8 mouse cellular contexts compared by ENCODE assay signal in genomic region chr7:87110312-87110984, GRCm38 (mm10).
DNase-seq lines count a peak whose midpoint lies in the region; ATAC-seq lines count a peak whose summit lies in the region.

No protein-coding gene starts in this region.

- H3K4me3 ChIP-seq in intestine, embryonic 14.5 days (ENCODE audit: low read depth, low read length) = no peak overlapping the region
- H3K4me3 ChIP-seq in intestine, embryonic 15.5 days (replicated peaks) = no peak overlapping the region
- H3K4me3 ChIP-seq in embryonic facial prominence, embryonic 15.5 days (replicated peaks) = 0 out of 2 replicates have a peak overlapping the region, but pooled peaks have one; percentile 7
- no peak overlapping the region for H3K4me3 ChIP-seq in neural tube, embryonic 12.5 days

- no peak overlapping the region for H3K9ac ChIP-seq in intestine, embryonic 14.5 days (ENCODE audit: low read length)
- no peak overlapping the region for H3K9ac ChIP-seq in intestine, embryonic 15.5 days
- H3K9ac ChIP-seq in embryonic facial prominence, embryonic 15.5 days = no peak overlapping the region
- no peak overlapping the region for H3K9ac ChIP-seq in neural tube, embryonic 12.5 days

- H3K27ac ChIP-seq in intestine, embryonic 14.5 days (ENCODE audit: low read depth) = no peak overlapping the region
- no peak overlapping the region for H3K27ac ChIP-seq in intestine, embryonic 15.5 days
- no peak overlapping the region for H3K27ac ChIP-seq in embryonic facial prominence, embryonic 15.5 days (replicated peaks)
- no peak overlapping the region for H3K27ac ChIP-seq in neural tube, embryonic 12.5 days

- H3K27me3 ChIP-seq in intestine, embryonic 14.5 days (replicated peaks; ENCODE audit: control insufficient read depth, insufficient read depth, low read length) = no peaks in the 10 kb centered on the region
- no peaks in the 10 kb centered on the region for H3K27me3 ChIP-seq in intestine, embryonic 15.5 days (replicated peaks)
- H3K27me3 ChIP-seq in embryonic facial prominence, embryonic 15.5 days = no peaks in the 10 kb centered on the region
- H3K27me3 ChIP-seq in neural tube, embryonic 12.5 days (replicated peaks) = no peaks in the 10 kb centered on the region

- H3K36me3 ChIP-seq in intestine, embryonic 14.5 days (ENCODE audit: control insufficient read depth, insufficient read depth, low read length) = no peaks in the 10 kb centered on the region
- no peaks in the 10 kb centered on the region for H3K36me3 ChIP-seq in intestine, embryonic 15.5 days
- no peaks in the 10 kb centered on the region for H3K36me3 ChIP-seq in embryonic facial prominence, embryonic 15.5 days
- H3K36me3 ChIP-seq in neural tube, embryonic 12.5 days = no peaks in the 10 kb centered on the region

- 30% methylated on average over 3 of the region's 3 CpGs for WGBS in intestine, embryonic 14.5 days
- 28% methylated on average over 3 of the region's 3 CpGs for WGBS in intestine, embryonic 15.5 days
- WGBS in embryonic facial prominence, embryonic 15.5 days = 29% methylated on average over 3 of the region's 3 CpGs
- WGBS in neural tube, embryonic 12.5 days = 32% methylated on average over 3 of the region's 3 CpGs

- no peaks in the 10 kb centered on the region for H3K9me3 ChIP-seq in intestine, embryonic 14.5 days (ENCODE audit: control insufficient read depth, low read length)
- no peaks in the 10 kb centered on the region for H3K9me3 ChIP-seq in intestine, embryonic 15.5 days
- no peaks in the 10 kb centered on the region for H3K9me3 ChIP-seq in embryonic facial prominence, embryonic 15.5 days (replicated peaks)
- no peaks in the 10 kb centered on the region for H3K9me3 ChIP-seq in neural tube, embryonic 12.5 days

- DNase-seq in intestine, embryonic 14.5 days (ENCODE audit: low spot score) = no peak
- DNase-seq in NIH3T3 (ENCODE audit: low read depth) = peak; percentile 70
- peak; percentile 15 for DNase-seq in kidney, postnatal 10 days
- no peak for DNase-seq in urinary bladder, postnatal 4 days (ENCODE audit: low spot score in 2 of 2)
- no peak for DNase-seq in yolk sac, embryonic 10.5 days (ENCODE audit: low spot score)

- ATAC-seq in intestine, embryonic 14.5 days (replicated peaks; ENCODE audit: low FRiP score, low TSS enrichment, low read depth) = peak; percentile 76
- ATAC-seq in intestine, embryonic 15.5 days = no peak; the same call in 1 of the 2 replicates
- ATAC-seq in embryonic facial prominence, embryonic 15.5 days (ENCODE audit: insufficient number of reproducible peaks, low FRiP score, low TSS enrichment, low read depth) = no peak
- ATAC-seq in neural tube, embryonic 12.5 days (ENCODE audit: low FRiP score, low read depth) = peak; percentile 77

- H3K4me2 ChIP-seq in intestine, embryonic 14.5 days (ENCODE audit: low read length) = peak overlapping the region; percentile 28; the same call in 1 of the 2 replicates
- H3K4me2 ChIP-seq in intestine, embryonic 15.5 days (replicated peaks) = no peak overlapping the region
- H3K4me2 ChIP-seq in embryonic facial prominence, embryonic 15.5 days (replicated peaks) = peak overlapping the region; percentile 33; the same call in 1 of the 2 replicates
- peak overlapping the region; percentile 46 for H3K4me2 ChIP-seq in neural tube, embryonic 12.5 days (replicated peaks)

- no peaks in the 10 kb centered on the region for H3K4me1 ChIP-seq in intestine, embryonic 14.5 days (replicated peaks; ENCODE audit: control insufficient read depth, insufficient read depth, low read length)
- no peaks in the 10 kb centered on the region for H3K4me1 ChIP-seq in intestine, embryonic 15.5 days (replicated peaks)
- no peaks in the 10 kb centered on the region for H3K4me1 ChIP-seq in embryonic facial prominence, embryonic 15.5 days
- H3K4me1 ChIP-seq in neural tube, embryonic 12.5 days = no peaks in the 10 kb centered on the region

Comparison
In these comparisons a context has a peak if more than half of its experiments do, and no peak if none do; other contexts are left out.
1. ATAC-seq: peak in intestine, embryonic 14.5 days (single experiment) and neural tube, embryonic 12.5 days (single experiment); none in intestine, embryonic 15.5 days (single experiment) and embryonic facial prominence, embryonic 15.5 days (single experiment).
2. DNase-seq: peak in NIH3T3 (single experiment) and kidney, postnatal 10 days (single experiment); none in intestine, embryonic 14.5 days (single experiment), urinary bladder, postnatal 4 days (0 of 2) and yolk sac, embryonic 10.5 days (single experiment).